Mouse (Mus musculus): ENCODE results near the gene Prune1. TPM values are rescaled to one million over a fixed set of nuclear protein-coding genes. Genes with fewer than 3 reads are reported as not detected.

Gene Prune1
- polyA plus RNA-seq, 1 experiment from 2014 or later: 9.0 TPM

DNA sequence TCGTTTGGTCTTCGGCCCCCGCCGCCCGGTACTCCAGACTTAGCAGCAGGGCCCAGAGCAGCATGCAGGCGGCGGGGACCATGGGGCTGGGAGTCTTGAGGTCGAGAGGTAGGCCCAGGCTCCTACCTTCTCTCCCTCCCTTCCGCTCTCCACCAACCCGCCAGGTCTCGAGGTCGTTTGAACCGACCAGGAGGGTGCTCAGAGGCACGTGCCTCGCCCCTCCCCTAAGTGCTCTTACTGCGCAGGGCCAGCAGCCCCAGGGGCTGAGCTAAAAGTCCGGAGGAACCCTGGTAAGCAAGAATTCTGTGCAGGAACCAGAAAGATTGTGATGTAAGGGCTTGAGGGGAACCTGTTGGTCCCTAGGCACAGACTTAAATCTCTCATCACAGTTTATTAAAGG is 41.0 kb downstream of the Prune1 start:
- no peak for DNase-seq (ENCODE audit: low spot score)

DNA sequence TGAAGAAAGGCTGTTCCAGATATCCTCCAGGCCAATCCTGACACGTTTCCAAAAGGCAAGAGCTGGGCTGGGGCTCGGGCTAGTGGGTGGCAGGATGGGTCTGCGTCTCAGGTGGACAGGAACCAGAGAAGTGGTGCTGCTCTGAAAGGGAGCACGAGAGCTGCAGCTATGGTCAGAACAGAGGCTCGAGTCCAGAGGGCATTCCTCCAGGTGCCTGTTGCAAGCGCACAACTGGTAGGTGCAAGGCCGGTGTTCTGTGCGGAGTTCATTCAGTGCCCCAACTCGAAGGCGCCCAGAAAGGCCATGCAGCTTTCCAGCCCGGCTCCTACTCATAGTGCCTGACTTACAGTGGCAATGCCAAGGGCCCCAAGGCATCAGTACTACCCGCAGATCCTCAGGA is 41.9 kb downstream of the Prune1 start:
- DNase-seq (ENCODE audit: low spot score): no peak

DNA sequence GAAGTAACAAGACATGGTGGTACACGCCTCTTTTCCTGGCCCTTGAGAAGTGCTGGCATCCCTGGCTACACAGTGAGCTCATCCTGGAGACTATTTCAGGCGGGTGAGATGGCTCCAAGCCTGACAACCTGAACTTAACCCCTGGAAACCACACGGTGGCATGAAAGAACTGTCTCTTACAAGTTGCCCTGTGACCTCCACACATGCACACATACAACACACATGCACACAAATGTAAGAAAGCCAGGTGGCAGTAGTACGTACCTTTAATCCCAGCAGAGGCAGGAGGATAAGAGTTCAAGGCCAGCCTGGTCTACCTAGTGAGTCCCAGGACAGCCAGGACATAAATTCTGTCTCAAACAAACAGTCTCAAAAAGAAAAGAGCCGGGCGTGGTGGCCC is 42.9 kb downstream of the Prune1 start:
- no peak for DNase-seq (ENCODE audit: low spot score)

DNA sequence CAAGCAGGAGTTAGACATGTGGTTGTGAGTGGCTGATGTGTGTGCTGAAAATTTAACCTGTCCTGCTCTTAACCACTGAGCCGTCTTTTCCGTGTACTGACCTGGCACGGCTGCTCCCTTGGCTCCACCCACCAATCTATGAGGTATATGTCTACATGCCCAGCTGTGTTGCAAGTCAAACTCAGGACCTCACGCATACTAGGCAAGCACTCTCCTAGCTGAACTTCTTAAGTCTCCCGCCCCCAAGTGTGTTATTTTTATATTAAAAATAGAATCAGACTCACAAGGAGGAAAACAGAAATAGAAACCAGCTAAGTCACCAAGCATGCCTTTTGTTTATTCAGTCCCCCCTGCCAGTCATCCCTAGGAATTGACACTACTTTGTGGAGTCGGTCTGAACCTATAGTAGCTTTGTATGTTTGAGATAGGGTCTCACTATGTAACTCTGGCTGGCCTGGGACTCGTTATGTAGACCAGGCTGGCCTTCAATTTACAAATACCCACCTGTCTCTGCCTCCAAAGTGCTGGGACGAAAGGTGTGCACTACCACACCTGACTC is 44.3 kb downstream of the Prune1 start:
- DNase-seq (ENCODE audit: low spot score): no peak

DNA sequence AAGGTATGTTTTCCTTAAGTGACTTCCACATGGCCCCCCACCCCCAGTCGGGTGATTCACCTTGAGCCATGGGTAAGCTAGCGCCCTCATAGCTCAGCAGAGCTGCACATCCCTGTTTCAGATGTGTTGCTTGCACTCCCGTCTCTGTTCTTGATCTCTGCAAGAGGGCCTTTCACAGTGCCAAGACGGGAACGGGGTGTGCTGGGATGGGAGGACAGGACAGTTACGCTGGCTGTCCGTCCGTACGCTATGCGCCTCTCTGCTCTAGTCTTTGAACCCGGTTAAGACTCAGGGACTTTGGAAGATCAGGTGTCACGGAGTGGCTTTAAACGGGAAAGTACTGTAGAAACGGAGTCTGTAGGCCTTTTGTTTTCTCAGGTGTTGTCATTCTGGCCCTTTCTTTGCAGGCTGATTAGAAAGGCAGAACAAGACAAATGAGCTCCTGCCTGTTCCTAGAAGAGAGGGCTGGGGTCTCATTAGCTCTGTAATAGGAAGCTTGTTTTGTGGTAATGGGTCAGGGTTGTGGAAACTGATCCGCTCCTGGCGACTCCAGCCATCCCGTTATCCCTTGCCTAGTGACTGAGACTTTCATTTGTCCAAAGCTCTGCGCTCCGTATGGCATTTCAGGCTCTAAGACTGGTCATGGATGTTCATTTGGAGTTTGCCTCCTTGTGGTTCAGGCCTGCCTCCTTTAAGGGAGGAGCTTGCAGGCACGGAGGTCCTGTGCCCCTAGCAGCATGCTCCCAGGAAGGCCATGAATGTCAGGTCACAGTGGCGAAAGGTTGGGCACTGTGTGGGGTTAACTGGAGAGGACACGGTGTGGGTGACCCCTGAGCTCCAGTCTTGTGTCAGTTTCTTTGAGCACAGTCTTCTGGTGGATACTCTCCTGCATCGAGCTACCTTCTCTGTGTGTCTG is 46.2 kb downstream of the Prune1 start:
- no peak for DNase-seq (ENCODE audit: low spot score)

DNA sequence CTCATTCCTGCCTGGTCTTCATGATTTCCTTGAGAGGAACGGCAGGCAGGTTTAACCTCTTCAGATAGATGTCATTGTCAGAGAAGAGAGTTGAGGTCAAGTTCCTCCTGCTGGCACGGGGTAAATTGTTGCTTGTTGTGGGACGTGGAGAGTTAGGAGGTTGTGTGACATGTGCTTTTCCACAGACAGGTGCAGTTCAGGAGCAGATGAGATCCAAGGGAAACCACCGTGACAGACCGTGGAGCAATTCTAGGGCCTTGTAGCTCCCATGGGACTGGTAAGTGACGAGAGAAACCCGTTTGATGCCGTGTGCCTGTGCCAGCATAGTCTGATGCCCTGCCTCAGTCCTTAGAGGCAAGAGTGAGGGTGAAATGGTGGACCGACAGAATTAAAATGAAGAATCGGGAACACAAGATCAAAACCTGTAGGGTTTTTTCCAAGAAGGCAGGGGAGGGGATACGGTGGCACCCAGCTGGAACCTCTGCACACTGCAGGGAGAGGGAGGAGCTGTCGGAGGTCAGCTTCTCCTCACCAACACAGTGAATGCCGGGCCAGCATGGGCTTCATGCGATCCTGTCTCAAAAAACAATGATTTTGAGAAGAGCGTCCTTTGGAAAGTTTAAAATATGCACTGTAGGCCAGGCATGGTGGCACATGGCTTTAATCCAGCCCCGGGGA is 48.4 kb downstream of the Prune1 start:
- no peak for DNase-seq (ENCODE audit: low spot score)

DNA sequence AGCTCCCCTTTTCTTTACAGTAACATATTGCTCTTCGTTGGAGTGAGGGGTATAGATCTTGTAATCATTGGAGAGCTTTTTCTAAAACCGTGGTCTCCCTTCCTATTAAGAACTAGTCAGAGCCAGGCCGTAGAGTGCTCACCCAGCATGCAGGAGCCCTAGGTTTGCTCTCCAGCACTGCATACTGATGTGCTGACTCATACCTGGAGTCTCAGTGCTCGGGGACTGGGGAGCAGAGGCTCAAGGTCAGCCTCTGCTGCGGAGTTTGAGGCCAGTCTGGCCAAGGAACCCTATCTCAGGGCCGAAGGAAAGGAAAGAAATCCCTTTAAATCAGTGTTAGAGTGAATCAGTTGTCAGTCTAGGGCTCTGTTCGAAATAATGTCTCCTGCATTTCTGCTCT is 49.1 kb downstream of the Prune1 start:
- no peak for DNase-seq (ENCODE audit: low spot score)

DNA sequence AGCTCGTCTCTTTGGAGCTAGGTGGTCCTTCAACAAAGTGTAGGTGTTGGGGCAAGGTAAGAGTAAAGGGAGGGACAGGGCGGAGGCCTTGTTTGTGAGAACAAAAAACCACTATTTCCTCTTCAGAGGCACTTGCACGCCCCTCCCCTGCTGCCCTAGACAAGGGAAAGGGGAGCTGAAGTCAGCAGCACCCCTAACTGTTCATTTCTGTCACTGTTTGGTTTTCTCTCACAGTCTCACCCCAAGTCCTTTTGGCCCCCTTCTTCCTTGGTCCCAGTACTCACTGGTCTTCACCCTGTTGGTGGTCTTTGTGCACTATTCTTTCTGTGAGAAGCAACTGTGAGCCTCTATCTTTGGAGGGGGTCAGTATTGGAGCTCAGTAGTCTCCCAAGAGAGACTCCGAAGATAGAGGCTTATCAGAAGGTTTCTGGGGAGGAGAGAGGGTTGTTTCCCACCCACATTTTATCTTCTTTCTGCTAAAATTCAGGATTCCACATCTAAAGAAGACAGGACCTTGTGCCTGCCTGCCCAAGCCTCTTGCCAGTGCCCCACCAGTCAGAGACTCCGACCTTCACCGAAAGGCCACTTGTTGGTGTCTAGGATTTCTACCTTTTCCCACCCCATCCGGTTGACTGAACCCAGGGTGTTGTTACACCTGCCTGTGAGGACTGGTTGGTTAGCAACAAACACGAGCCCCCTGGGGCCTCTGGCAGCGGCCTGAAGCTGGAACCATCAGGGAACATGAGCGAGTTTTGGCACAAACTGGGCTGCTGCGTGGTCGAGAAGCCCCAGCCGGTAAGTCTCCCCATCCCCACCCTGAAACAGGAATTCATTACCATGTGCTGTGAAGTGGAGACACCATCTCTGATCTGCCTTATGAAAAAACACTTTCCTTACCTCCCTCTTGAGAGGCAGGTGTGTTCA is 50.3 kb downstream of the Prune1 start, which contains the start of gene Mllt11:
TSS of gene Mllt11 (minus strand) at position 874 of the 924 bp plus-strand sequence.
- DNase-seq (ENCODE audit: low spot score): peak; percentile 58

DNA sequence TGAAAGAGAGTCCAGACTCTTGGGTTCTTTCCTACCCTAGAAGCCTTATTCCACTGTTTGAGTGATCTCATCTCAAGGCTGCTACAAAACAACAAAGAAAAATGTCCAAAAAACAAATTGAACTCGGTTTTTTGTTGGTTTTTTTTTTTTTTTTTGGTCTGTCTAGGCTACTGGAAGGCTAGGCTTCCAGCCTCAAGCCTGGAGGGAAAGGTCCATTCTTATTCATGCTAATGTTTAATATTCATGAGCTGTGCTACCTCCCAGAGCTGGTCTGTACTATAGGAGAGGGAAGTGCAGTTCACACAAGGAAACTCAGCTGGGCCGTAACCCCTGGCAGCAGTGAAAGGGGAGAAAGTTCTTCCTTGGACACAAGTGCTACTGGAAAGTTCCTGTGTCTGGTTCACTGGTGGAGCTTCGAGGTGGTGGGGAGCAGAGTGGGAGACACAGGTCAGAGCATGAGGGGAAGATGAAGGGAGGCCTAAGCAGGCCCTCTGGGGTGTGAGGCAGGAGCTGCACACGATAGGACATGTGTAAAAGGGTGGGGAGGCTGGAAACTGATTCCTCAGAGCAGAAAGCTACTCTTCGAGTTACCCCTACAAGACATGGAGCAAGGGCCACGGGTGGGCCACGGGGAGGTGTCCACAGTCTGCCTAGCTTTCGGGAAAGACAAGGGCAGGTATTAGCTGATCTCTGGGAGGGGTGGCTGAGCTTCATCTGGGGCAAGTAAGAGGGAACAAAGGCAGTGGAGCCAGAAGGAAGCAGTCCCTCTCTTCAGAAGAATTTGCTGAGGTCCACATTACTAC is 51.2 kb downstream of the Prune1 start:
- peak; percentile 35 for DNase-seq (ENCODE audit: low spot score)

DNA sequence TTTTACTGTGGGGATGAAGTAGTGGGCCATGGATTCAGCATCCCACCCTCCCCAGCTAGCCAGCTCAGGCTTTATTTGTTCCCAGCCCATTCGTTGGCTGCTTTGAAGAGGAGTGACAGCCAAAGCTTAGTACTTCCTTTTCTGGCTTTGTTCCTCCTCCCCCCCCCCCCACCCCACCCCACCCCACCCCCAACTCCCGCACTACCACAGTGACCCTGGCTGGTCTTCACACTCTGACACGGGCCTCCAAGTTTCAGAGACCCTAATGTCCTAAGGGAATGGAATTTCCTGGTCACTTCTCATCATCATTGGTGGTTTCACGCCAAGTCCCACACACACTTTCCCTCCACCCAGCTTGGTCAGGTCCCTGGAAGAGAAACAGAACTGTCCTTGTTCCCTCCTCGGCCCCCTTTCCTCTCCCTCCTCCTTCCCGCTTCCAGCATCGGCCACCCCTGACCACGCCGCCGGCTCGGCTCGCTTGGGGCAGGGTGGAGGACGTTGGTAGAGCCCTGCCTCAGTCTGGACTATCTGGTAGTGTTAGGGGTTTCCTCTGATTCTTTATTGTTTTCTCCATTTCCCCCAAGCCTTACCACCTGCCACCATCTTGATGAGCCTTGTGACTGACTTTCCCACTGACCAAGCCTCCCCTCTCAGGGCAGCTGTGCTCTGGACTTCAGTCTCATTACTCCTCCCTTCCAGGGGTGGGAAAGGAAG is 51.9 kb downstream of the Prune1 start:
- DNase-seq (ENCODE audit: low spot score): no peak

DNA sequence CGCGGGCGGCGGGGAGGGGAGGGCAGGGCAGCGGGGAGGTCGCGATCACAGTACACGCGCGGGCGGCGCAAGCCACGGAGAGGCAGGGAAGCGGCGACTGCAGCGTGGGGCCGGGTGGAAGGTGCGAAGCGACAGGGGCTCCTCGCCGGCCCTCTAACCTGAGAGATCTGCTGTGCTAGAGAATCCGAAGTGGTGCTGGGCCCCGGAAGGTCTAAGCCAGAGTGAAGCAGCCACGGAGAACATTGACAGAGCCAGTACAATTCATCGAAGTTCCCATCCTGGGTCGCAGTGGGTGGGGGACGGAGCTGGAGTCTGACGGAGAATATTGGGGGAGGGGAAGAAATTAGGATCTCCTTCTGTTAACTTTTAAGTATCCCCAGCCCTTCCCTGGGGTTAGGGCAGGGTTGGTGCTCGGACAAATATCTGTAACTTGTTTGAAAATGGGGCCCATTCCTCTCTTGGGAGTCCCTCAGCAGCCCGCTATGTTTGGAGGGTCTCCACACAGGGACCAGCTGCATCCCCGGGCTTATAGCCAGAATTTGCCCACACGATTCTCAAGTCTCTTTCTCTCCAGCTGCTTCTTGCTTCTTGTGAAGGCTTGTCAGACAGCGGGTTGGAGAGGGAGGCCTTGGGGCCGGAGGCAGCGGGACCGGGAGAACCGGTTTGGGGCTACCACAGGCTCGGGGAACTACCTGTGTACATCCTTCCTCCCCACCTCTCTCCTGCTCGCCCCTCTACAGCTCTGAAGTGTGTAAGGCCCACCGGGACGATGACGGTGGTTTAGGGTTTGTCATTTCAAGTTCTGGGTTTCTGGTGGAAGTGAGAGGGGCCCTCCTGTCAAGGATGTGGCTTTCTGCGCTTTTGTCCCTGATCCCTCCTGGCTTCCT is 52.7 kb downstream of the Prune1 start:
- DNase-seq (ENCODE audit: low spot score): peak; percentile 58

DNA sequence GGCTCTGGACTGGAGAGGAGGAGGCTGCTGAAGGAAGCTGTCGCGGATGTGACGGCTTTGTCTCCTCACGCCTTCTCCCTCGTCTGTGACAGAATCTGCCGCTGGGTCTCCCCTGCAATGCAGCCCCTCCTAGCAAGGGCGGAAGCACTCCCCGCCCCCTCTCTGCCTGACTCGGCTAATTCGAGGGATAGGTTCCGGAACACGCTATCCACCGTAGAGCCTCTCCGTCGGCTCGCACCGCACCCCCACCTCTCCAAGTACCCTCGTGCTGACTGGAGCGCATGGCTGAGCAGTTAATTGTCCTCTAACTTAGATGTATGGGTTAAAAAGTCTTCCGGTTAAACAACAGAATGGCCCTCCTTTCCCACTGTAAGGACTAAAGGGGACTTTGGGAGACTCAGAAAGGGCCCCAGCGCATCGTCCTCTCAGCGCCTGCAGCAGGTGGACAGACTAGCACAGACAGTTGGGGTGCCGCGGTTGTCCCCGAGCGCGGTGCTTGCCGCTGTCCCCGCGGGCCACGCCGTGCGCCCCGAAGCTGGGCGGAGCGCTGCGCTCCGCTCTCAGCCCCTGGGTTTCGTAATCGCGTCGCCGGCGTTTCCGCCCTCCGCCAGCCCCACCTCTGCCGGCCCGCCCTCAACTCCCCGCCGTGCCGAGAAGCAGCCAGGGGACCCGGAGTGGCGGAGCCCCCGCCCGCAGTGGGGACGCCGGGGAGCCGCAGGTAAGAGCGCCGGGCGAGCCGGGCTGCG is 53.6 kb downstream of the Prune1 start, which contains the start of gene Cdc42se1:
TSS of gene Cdc42se1 (plus strand) at position 585 of the 746 bp plus-strand sequence.
- peak; percentile 94 for DNase-seq (ENCODE audit: low spot score)

DNA sequence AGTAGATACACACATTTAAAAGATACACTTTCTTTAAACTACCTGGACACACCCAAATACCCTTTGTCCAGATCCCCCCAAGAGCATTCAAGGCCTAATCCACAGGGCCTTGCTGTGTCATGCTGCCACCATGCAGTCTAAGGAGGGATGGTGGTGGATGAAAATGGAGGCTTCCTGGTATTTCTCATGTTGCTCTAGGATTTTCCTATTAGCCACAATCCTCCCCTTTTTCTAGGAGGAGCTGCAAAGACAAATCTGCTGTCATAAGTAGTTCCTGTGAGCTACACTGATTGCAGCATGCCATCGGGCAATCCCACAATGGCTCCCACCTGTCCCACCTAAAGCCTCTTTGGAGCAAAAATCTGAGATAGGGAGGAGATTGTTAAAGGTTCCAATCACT is 54.7 kb downstream of the Prune1 start:
- no peak for DNase-seq (ENCODE audit: low spot score)

DNA sequence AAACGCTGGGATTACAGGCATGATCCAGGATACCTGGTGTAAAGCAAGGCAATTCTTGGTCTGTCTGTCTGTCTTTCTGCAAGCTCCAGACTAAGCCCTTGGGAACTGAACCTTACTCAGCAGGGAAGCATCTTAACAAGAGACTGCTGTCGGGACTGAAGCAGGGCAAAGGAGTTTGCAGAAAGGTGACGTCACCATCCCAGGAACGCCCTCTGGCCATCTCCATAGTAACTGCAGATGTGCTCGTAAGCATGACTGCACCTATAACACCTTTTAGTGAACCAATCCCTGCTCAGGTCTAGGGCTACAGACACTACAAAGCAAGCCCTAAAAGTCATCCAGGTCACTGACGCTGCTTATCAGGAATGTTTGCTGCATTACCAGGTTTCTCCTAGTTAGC is 57.6 kb downstream of the Prune1 start:
- no peak for DNase-seq (ENCODE audit: low spot score)

DNA sequence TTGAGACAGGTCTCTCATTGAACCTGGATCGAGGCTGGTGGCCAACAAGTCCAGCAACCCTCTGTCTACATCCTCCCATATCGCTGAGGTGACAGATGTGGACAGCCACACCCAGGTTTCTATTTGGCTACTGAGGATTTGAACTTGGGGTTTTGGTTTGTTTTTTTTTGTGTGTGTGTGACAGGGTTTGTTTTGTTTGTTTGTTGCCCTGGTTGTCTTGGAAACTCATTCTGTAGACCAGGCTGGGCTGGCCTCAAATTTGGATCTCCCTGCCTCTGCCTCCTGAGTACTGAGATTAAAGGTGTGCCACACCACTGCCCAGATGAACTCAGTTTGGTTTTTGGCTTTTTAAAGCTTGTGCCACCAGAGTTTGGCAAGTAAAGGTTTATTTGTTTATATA is 58.8 kb downstream of the Prune1 start:
- DNase-seq (ENCODE audit: low spot score): no peak

DNA sequence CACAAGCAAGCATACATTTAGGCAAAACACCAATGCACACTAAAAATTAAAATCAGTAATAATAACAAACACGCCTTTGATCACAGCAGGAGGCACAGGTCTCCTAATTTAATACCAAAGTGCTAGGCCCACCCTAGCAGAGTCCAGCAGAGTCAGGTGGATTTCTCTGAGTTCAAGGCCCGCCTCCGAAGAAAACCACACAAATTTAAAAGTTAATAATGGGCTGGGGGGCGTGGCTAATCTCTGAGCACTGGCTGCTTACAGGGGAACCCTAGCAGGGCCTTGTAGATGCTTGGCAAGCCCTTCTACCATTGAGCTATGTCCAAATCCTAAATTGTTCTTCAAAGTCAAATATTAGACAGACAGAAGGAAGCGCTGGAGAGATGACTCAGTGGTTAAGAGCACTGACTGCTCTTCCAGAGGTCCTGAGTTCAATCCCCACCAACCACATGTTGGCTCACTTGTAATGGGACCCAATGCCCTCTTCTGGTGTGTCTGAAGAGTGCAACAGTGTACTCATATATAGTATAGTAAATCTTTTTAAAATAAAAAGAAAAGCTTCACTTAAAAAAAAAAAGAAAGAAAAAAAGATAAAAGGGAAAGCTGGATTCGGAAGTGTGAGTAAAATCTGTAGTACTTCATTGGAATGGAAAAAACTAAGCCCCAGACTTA is 63.3 kb downstream of the Prune1 start:
- DNase-seq (ENCODE audit: low spot score): no peak

Measured in thymus, postnatal 0 days (tissue).